Mouse (Mus musculus): ENCODE data around the gene Gm20388. TPM values are rescaled to one million over a fixed set of nuclear protein-coding genes. Genes with fewer than 3 reads are reported as not detected.
A peak's percentile ranks its signal among the peaks of the same experiment; 100 is the strongest.

Gene Gm20388
- polyA plus RNA-seq, 2 experiments: 8.5 TPM; not detected in 1

DNA sequence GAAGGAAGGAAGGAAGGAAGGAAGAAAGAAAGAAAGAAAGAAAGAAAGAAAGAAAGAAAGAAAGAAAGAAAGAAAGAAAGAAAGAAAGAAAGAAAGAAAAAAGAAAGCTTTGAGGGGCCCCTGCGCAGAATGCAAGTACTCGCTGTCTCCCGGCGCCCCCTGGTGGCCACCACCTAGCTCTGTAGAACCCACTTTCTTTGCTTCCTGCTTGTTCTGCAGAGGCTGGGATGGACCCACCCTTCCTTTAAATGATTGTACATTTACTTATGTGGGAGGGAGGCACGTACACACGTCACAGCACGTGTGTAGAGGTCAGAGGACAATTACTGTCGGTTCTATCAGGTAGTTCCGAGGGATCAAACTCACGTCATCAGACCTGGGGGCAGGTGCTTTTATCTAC, 167.4 kb downstream of the Gm20388 start:
- TF ChIP-seq CTCF (IDR thresholded peaks at IDR 0.05; ENCODE audit: low read depth): peak; percentile 87
- no peak for TF ChIP-seq EP300 (IDR thresholded peaks at IDR 0.05; ENCODE audit: low read depth)
- ATAC-seq (ENCODE audit: insufficient read depth): no peak
- no peaks in the 10 kb centered on the region for H3K4me1 ChIP-seq (replicated peaks; ENCODE audit: control insufficient read depth in 2 of 2, insufficient read depth in 2 of 2, low read length in 1 of 2)
- H3K27me3 ChIP-seq (ENCODE audit: control insufficient read depth, insufficient read depth, low read length): no peaks in the 10 kb centered on the region
- no peak overlapping the region for H3K4me2 ChIP-seq (ENCODE audit: low read depth)
- WGBS (ENCODE audit: insufficient replicate concordance): 14% methylated on average over 10 of the region's 10 CpGs
- no peak overlapping the region for H3K27ac ChIP-seq
- no peaks in the 10 kb centered on the region for H3K9me3 ChIP-seq (ENCODE audit: control insufficient read depth, low read length)
- H3K9ac ChIP-seq (replicated peaks): no peak overlapping the region
- peaks cover 3% of the 10 kb centered on the region; the same call in 1 of the 2 replicates for H3K36me3 ChIP-seq (replicated peaks; ENCODE audit: control insufficient read depth, insufficient read depth, low read depth)
- peak; percentile 29 to 42 (median 35) for DNase-seq (ENCODE audit: low read depth in 3 of 3, low spot score in 3 of 3)
- H3K4me3 ChIP-seq (ENCODE audit: insufficient read depth in 1 of 2, low read depth in 2 of 2, low read length in 2 of 2): no peak overlapping the region

DNA sequence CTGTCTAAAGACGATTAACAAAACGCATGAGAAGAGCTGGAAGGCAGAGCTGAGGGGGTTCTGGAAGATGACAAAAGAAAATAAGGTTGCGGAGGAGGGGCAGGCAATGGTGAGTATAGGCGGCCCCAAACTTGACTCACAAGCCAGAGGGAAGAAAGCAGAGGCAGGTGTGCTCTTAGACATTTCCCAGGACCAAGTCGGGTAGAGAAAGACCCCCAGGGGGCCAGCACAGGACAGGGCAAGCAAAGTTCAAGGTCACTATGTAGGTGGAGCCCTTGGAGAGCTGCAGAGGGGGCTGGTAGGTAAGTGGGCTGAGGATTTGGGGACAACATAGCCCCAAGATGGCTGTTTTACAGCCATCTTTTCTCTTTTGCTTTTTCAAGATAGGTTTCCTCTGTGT, 168.7 kb downstream of the Gm20388 start:
- DNase-seq (ENCODE audit: low read depth in 3 of 3, low spot score in 3 of 3) (no peak), ATAC-seq (ENCODE audit: insufficient read depth) (no peak)
- Histone ChIP-seq H3K4me3 (ENCODE audit: insufficient read depth in 1 of 2, low read depth in 2 of 2, low read length in 2 of 2) (no peak overlapping the region), H3K4me1 (replicated peaks; ENCODE audit: control insufficient read depth in 2 of 2, insufficient read depth in 2 of 2, low read length in 1 of 2) (no peaks in the 10 kb centered on the region), H3K4me2 (ENCODE audit: low read depth) (no peak overlapping the region), H3K9ac (replicated peaks) (no peak overlapping the region), H3K27me3 (ENCODE audit: control insufficient read depth, insufficient read depth, low read length) (no peaks in the 10 kb centered on the region), H3K36me3 (replicated peaks; ENCODE audit: control insufficient read depth, insufficient read depth, low read depth) (peaks cover 3% of the 10 kb centered on the region; the same call in 1 of the 2 replicates), H3K27ac (no peak overlapping the region), H3K9me3 (ENCODE audit: control insufficient read depth, low read length) (no peaks in the 10 kb centered on the region)
- TF ChIP-seq CTCF (IDR thresholded peaks at IDR 0.05; ENCODE audit: low read depth): no peak
- no peak for TF ChIP-seq EP300 (IDR thresholded peaks at IDR 0.05; ENCODE audit: low read depth)
- 48% methylated on average over 5 of the region's 5 CpGs for WGBS (ENCODE audit: insufficient replicate concordance)

DNA sequence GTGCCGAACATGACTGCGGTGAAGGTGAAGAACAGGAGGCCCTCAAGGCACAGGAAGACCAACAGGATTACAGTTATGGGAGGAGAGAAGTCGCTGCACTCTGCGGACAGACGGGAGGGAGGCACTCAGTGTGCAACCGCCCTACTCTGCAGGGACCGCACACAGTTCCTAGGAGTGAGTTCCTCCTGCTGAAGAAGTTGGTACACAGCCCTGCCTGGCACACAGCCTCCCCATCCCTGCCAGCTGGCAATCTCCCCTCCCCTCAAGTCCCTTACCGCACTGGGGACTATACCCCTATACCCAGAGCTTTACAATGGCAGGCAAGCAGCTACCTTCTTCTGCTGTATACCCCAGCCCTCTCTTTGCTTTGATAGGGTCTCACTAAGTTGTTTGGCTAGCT, 172.6 kb downstream of the Gm20388 start:
- Histone ChIP-seq H3K4me1 (replicated peaks; ENCODE audit: control insufficient read depth in 2 of 2, insufficient read depth in 2 of 2, low read length in 1 of 2) (no peaks in the 10 kb centered on the region), H3K9ac (replicated peaks) (no peak overlapping the region), H3K9me3 (ENCODE audit: control insufficient read depth, low read length) (no peaks in the 10 kb centered on the region), H3K4me2 (ENCODE audit: low read depth) (no peak overlapping the region), H3K36me3 (replicated peaks; ENCODE audit: control insufficient read depth, insufficient read depth, low read depth) (peaks cover 9% of the 10 kb centered on the region; the same call in 1 of the 2 replicates), H3K4me3 (ENCODE audit: insufficient read depth in 1 of 2, low read depth in 2 of 2, low read length in 2 of 2) (no peak overlapping the region), H3K27me3 (ENCODE audit: control insufficient read depth, insufficient read depth, low read length) (no peaks in the 10 kb centered on the region), H3K27ac (no peak overlapping the region)
- no peak for DNase-seq (ENCODE audit: low read depth in 3 of 3, low spot score in 3 of 3)
- no peak for ATAC-seq (ENCODE audit: insufficient read depth)
- 84% methylated on average over 8 of the region's 8 CpGs for WGBS (ENCODE audit: insufficient replicate concordance)
- TF ChIP-seq EP300 (IDR thresholded peaks at IDR 0.05; ENCODE audit: low read depth) (no peak), CTCF (IDR thresholded peaks at IDR 0.05; ENCODE audit: low read depth) (no peak)

DNA sequence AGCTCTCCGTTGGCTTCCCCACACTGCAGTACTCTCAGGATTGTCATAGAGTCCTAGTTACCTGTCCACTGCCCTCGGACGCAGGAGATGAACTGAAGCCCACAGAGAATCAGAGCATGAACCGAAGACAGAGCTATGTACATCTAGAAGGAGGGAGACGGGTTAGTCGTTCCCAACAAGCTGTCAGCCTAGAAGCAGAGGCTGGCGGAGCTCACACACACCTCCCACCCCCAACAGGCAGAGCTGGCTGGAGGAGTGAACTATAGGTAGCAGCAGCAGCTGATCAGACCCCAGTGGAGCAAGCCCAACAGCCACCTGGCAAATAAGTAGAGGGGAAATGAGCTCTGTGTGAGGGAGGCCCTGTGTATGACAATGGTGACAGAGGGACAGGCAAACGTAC, 174.1 kb downstream of the Gm20388 start:
- H3K27me3 ChIP-seq (ENCODE audit: control insufficient read depth, insufficient read depth, low read length): no peaks in the 10 kb centered on the region
- no peak overlapping the region for H3K4me3 ChIP-seq (ENCODE audit: insufficient read depth in 1 of 2, low read depth in 2 of 2, low read length in 2 of 2)
- no peak overlapping the region for H3K4me2 ChIP-seq (ENCODE audit: low read depth)
- TF ChIP-seq CTCF (IDR thresholded peaks at IDR 0.05; ENCODE audit: low read depth) (no peak), EP300 (IDR thresholded peaks at IDR 0.05; ENCODE audit: low read depth) (no peak)
- WGBS (ENCODE audit: insufficient replicate concordance): 78% methylated on average over 8 of the region's 8 CpGs
- no peak overlapping the region for H3K27ac ChIP-seq
- no peak overlapping the region for H3K9ac ChIP-seq (replicated peaks)
- DNase-seq (ENCODE audit: low read depth in 3 of 3, low spot score in 3 of 3) (no peak), ATAC-seq (ENCODE audit: insufficient read depth) (no peak)
- no peaks in the 10 kb centered on the region for H3K4me1 ChIP-seq (replicated peaks; ENCODE audit: control insufficient read depth in 2 of 2, insufficient read depth in 2 of 2, low read length in 1 of 2)
- H3K36me3 ChIP-seq (replicated peaks; ENCODE audit: control insufficient read depth, insufficient read depth, low read depth): peaks cover 9% of the 10 kb centered on the region; the same call in 1 of the 2 replicates
- no peaks in the 10 kb centered on the region for H3K9me3 ChIP-seq (ENCODE audit: control insufficient read depth, low read length)

DNA sequence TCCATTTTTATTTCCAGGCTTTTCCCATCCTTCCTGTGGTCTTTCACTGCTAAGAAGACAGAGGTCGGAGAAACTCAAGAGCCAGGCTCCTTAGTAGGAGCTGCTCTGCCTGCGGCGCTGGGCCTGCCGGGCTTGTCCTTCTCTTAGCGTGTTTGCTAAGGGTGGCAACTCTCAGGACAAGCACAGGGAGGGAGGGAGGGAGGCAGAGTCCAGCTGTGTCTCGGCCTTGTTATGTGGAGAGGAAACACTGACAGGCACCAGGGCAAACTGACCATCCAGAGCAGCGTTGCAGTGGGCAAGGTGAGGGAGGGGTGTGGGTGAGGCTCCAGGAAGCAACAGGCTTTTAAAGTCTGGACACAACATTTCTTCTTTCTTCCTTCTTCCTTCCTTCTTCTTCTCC, 178.9 kb downstream of the Gm20388 start:
- Histone ChIP-seq H3K4me1 (replicated peaks; ENCODE audit: control insufficient read depth in 2 of 2, insufficient read depth in 2 of 2, low read length in 1 of 2) (no peaks in the 10 kb centered on the region), H3K4me2 (ENCODE audit: low read depth) (no peak overlapping the region), H3K27me3 (ENCODE audit: control insufficient read depth, insufficient read depth, low read length) (no peaks in the 10 kb centered on the region), H3K9me3 (ENCODE audit: control insufficient read depth, low read length) (no peaks in the 10 kb centered on the region), H3K36me3 (replicated peaks; ENCODE audit: control insufficient read depth, insufficient read depth, low read depth) (peaks cover 12% of the 10 kb centered on the region), H3K9ac (replicated peaks) (no peak overlapping the region), H3K27ac (no peak overlapping the region), H3K4me3 (ENCODE audit: insufficient read depth in 1 of 2, low read depth in 2 of 2, low read length in 2 of 2) (no peak overlapping the region)
- 74% methylated on average over 7 of the region's 7 CpGs for WGBS (ENCODE audit: insufficient replicate concordance)
- TF ChIP-seq CTCF (IDR thresholded peaks at IDR 0.05; ENCODE audit: low read depth) (no peak), EP300 (IDR thresholded peaks at IDR 0.05; ENCODE audit: low read depth) (no peak)
- DNase-seq (ENCODE audit: low read depth in 3 of 3, low spot score in 3 of 3) (no peak), ATAC-seq (ENCODE audit: insufficient read depth) (no peak)

All from liver, embryonic 14.5 days (tissue).